Mouse (Mus musculus): ENCODE data around the gene Ppp4r1.

GRCm38 (mm10) chr17:65870146-65870545 is 87.8 kb downstream of the Ppp4r1 start:
- TF ChIP-seq CTCF (conservative IDR thresholded peaks at IDR 0.05; ENCODE audit: low read length) (peak; percentile 89), POU5F1 (IDR thresholded peaks at IDR 0.05; ENCODE audit: borderline replicate concordance, low read length) (no peak)
